Mouse (Mus musculus) liver, postnatal 0 days (tissue): ENCODE results near the gene Shank1.

Source experiments
- CTCF ChIP-seq: sonication (generic); IDR thresholded peaks from 2 replicates; pipeline ENCODE4 v1.5.1; 2016; ENCODE audit warnings: antibody characterized with exemption, low read depth
- EP300 ChIP-seq: IDR thresholded peaks from 2 replicates; pipeline ENCODE4 v1.6.1; 2016; ENCODE audit warnings: antibody characterized with exemption, low read depth, mild to moderate bottlenecking

DNA sequence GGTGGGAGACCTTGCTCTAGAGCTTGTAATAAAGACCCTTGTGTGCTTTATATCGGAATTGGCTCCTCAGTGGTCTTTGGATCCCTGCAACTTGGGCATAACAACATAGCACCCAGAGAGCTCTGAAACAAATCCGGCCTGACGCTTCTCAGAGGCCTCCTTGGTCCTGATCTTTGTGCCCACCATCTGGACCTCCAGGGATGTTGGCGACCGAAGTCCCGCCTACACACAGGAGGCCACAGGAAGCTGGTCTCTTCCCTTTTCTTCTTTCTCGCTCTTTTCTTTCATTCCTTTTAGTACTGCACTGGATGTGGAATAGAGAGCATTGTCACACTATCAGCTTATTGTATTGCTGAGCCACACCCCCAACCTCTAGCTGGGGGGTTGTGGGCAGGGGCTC lies 36.6 kb upstream of the Shank1 start:
- TF ChIP-seq CTCF (no peak), EP300 (no peak)
